Mouse (Mus musculus) heart, postnatal 36 days (tissue): ENCODE results near the gene Myof. TPM values are rescaled to one million over a fixed set of nuclear protein-coding genes. Genes with fewer than 3 reads are reported as not detected.

ENCODE experiments used
- DNase-seq, 2 experiments: peaks; one replicate each; pipeline ENCODE4 v3.0.0; 2021 to 2022
- intact Hi-C: fragments of 180-260 bp; cut with DNase I; formaldehyde crosslinking; loops from one replicate; pipeline ENCODE4 v1.15.1; 2025
- total RNA-seq, 2 experiments: library from RNA; stranded (reverse); gene quantifications; 2 replicates each; pipeline ENCODE4 v1.2.3; 2021

Gene Myof
- total RNA-seq, 2 experiments from 2014 or later, result 10.3 to 10.8 TPM

- no peak for DNase-seq
- intact Hi-C loops, result loop anchor here (10.0 kb wide), 2 partner anchors 305 to 345 kb away; no protein-coding TSS in a partner anchor
Observed at GRCm38 (mm10) chr19:38049686-38050085, 6.3 kb upstream of the Myof start.

DNA sequence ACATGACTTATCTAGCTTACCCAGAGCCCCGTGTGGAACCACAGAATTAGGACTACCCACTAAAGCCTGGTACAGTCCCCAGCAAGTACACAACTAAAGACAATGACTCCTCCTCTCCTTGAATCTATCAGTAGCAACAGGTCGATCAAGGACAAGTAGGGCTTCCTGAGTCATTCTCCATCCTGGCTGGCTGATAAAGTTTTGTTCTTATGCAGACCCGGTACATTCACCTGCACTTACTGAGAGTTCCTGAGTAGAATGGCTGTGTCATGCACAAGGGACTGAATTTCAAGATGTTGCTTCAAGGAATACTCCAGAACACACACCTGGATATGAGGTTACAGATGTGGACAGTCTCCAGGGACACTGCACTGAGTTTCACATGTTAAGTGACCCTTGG is 1.8 kb upstream of the Myof start:
- no peak for DNase-seq
- intact Hi-C loops, result loop anchor here (10.0 kb wide), 1 partner anchor 340 kb away; no protein-coding TSS in a partner anchor

DNA sequence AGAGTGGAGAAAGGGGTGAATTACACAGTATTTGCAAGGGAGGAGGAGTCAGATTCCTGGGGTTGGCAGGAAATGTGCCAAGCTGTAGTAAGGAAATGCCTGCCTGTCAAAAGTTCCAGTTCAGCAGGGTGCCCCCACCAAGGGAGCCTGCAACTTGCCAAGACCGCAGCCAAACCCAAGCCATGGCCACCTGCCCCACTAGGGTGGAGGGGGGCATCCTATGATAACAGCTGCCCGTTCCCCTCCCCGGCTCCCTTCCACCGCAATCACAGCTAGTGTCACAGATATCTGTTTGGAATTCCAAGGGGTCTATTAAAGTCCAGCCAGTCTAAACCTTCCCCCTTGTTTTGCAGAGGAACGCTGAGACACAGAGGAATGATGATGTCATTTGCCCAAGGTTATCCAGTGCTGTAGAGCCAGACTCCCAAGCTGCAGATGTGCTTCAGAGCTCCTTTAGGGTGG is 1.1 kb downstream of the Myof start:
- DNase-seq, result peak in 1 of 2 experiments; percentile 42
- intact Hi-C loops, result loop anchor here (2.0 to 10.0 kb wide), 3 partner anchors 15 to 337 kb away; no protein-coding TSS in a partner anchor

DNA sequence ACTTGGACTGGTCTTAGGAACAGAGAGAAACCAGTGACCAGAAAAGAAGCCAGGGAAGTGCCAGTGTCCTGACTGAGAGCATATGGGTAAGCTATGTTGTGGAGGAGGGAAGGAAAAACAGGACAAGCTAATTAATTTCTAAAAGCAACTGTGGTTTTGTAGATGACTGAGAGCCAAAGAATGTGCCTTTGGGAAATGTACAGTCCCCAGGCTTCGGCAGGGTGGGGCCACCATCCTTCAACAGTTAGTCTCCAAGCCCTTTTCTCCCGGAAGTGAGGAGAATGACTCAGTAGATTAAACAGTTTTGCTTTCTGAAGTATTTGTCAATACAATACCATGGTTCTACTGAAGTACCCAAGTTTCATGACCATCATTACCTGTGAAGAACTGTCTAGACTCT is 5.1 kb downstream of the Myof start:
- intact Hi-C loops, result no loop called here
- no peak for DNase-seq

DNA sequence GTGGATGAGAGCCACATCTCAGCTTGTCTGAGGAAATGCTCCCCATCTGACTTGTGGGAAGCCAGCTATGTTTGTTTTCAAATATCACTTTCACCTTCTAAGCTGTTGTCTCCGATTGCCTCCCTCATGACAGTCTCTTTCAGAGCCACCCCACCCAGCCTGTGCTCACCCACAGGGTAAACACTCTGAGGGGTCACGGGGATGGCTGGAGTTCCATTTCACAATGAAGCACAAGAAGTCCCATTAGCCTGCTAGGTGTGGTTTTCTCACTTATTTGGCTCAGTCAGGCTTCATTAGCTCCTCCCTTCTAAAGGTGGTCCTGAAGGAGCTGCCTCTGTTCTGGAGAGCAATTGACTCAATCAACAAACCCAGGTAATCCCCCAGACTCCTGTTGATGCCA is 7.6 kb downstream of the Myof start:
- intact Hi-C loops, result no loop called here
- DNase-seq, result no peak

- no peak for DNase-seq
- intact Hi-C loops, result no loop called here
Observed at GRCm38 (mm10) chr19:38034696-38035095, 8.7 kb downstream of the Myof start.

GRCm38 (mm10) chr19:38033735-38034057 is 9.7 kb downstream of the Myof start:
- intact Hi-C loops, result no loop called here

GRCm38 (mm10) chr19:38032993-38033734 is 10.2 kb downstream of the Myof start:
- intact Hi-C loops, result no loop called here
- DNase-seq, result no peak

More at GRCm38 (mm10) chr19:38033735-38034057, 9.7 kb downstream of the Myof start:
- DNase-seq, result no peak

DNA sequence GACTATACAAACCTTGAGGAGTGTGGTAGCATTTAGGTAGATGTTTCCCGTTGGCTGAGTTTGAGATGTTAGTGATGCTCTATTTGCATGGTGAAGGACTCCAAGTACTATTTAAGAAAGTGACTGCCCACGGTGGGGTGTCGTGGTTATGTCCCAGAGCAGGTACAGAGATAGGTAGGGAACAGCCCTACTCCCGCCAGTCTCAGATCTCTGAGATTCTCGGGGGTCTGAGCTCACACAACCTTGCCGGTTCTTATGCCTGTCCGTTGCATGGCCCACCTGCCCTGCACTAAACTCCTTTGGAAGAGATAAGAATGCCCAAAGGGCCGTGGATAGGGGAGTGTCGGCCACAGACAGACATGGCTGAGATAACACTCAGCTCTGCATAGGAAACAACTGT is 12.2 kb downstream of the Myof start:
- intact Hi-C loops, result no loop called here

GRCm38 (mm10) chr19:38030673-38031137 is 12.7 kb downstream of the Myof start:
- intact Hi-C loops, result no loop called here
- peak; percentile 62 to 70 for DNase-seq

More for the DNA sequence above, 12.2 kb downstream of the Myof start:
- DNase-seq, result no peak

DNA sequence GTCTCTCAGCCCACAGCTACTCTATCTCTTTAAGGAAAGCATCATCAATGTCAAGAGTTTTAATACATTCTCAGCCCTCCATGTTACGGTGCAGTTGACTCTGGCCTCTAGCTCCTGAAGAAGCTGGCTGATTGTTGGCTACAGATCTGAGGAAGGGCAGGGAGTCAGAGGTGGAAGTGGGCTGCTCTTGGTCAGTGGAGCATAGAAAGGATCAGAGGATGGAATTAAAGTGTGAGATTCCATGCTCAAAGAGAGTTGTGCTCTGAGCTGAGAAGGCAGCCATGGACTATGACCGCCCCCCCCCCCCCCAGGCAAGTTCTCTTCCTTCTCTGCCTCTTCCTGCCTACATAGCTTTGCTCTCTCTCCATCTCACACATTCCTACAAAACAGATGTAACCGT is 13.5 kb downstream of the Myof start:
- no peak for DNase-seq
- intact Hi-C loops, result no loop called here

- intact Hi-C loops, result no loop called here
- peak in 1 of 2 experiments; percentile 19 for DNase-seq
Observed at GRCm38 (mm10) chr19:38029292-38029691, 14.1 kb downstream of the Myof start.

GRCm38 (mm10) chr19:38027881-38028521 is 15.4 kb downstream of the Myof start:
- intact Hi-C loops, result loop anchor here (2.0 kb wide), 1 partner anchor 15 kb away; the partner anchor contains the start of gene Myof
- DNase-seq, result no peak

DNA sequence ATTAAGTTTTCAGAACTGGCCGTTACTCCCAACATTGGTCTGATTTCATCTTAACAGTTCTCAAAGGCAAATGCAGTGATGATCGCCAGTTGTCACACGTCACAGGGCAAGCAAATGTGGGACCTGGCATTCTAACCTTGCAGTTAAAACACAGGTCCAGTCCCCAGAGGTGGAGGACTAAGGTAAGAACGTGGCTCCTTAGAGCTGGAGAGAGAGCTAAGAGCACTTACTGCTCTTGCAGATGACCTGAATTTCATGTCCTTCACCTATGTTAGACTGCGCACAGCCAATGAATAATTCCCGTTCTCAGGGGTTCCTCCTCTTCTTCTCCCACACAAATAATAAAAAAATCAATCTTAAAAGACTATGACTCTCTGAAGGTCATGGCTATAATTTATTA is 16.0 kb downstream of the Myof start:
- DNase-seq, result no peak

GRCm38 (mm10) chr19:38026211-38026624 is 17.2 kb downstream of the Myof start:
- DNase-seq, result no peak
- intact Hi-C loops, result loop anchor here (2.0 kb wide), 1 partner anchor 17 kb away; the partner anchor contains the start of gene Myof

More for the DNA sequence above, 16.0 kb downstream of the Myof start:
- intact Hi-C loops, result loop anchor here (2.0 kb wide), 1 partner anchor 15 kb away; the partner anchor contains the start of gene Myof

GRCm38 (mm10) chr19:38025254-38026041 is 17.9 kb downstream of the Myof start:
- intact Hi-C loops, result loop anchor here (2.0 kb wide), 1 partner anchor 17 kb away; the partner anchor contains the start of gene Myof
- DNase-seq, result no peak

DNA sequence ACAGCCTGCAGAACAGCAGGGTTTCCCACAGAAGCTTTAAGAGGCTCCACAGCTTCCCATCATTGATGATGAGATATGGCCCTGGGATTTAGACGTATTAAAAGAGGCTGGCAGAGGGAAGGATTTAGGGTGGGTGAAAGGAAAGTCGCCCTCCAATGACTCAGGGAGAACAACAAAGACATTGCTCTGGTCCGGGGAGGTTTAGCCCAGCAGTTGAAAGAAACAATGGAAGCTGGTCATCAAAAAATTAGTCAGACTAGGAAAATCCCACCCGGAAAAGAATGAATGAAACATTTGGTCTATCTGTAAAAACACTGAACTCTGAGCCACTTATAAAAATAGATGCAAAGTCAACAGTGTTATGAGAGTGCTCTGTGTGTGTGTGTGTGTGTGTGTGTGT is 19.8 kb downstream of the Myof start:
- DNase-seq, result no peak
- intact Hi-C loops, result no loop called here

DNA sequence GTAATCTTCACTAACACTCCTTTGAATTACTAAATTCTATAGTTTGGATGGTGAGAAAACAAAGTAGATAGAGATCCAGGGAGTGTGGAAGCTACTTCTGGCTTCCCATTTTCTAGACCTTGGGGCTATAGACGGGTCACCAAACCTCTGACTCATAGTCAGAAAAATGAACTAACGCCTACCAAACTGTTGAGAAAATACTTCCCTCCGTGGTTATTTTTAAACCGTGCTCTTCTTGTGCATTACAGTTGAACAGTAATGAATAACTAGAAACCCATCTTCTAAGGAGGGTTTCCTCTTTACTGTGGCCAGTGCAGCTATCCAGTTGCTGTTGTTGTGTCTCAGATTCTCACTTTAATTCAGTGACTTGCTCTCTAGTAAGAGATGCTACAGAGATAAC is 20.7 kb downstream of the Myof start:
- intact Hi-C loops, result no loop called here
- DNase-seq, result no peak

GRCm38 (mm10) chr19:38015873-38016254 is 27.5 kb downstream of the Myof start:
- intact Hi-C loops, result no loop called here
- DNase-seq, result no peak

- intact Hi-C loops, result no loop called here
Observed at GRCm38 (mm10) chr19:38015180-38015872, 28.1 kb downstream of the Myof start.

More at GRCm38 (mm10) chr19:38015180-38015872, 28.1 kb downstream of the Myof start:
- DNase-seq, result peak in 1 of 2 experiments; percentile 57
